Mouse (Mus musculus) right cerebral cortex, adult 18-20 months (tissue): ENCODE data around the gene Gm17655.
"Not testable (repeated sequence)": the region's sequence is repeated elsewhere in the genome, so short reads cannot be mapped to it uniquely, and the experiment has no call there.

Source experiments
- DNase-seq: peaks from one replicate; pipeline ENCODE4 v3.0.0; 2022; ENCODE audit warnings: mixed read lengths

The Gm17655 gene

DNA sequence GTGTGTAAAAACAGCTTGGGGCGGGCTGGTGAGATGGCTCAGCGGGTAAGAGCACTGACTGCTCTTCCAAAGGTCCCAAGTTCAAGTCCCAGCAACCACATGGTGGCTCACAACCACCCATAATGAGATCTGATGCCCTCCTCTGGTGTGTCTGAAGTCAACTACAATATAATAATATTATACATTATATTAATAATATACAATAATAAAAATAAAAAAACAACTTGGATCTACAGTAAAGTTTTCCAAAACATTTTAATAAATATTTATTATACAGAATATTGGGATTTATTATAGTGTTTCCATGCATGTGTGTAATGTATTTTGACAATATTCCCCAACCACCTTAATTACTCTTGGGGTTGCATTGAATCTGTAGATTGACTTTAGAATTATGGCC is at the start of gene Gm17655:
Gene Gm17655 (minus strand): TSS at position 101 of the 400 bp plus-strand sequence.
- DNase-seq: not testable (repeated sequence)

DNA sequence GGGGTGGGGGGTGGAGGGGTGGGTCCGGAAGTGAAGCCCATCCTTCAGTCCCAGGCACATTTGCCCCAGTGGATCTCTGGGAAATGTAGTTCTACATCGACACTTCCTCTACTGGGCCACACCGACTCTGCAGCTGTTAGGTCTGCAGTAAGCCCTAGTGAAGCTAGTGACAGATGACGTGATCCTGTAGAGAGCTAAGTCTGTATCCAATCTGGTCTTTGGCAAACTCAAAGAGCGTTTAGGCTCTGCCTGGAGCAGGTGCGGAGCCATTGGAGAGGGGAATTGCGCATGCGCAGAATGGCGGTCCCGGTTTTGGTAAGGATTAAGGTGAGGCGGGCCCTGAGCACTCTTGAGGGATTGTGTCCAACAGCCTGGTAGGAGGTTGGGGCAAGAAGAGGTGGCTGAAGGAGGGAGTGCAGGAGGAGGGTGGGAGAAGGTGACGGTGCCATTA is 37.7 kb upstream of the Gm17655 start, which contains the start of gene Zfp605:
Gene Zfp605 (plus strand): TSS at position 102 of the 451 bp plus-strand sequence.
- peak; percentile 93 for DNase-seq

DNA sequence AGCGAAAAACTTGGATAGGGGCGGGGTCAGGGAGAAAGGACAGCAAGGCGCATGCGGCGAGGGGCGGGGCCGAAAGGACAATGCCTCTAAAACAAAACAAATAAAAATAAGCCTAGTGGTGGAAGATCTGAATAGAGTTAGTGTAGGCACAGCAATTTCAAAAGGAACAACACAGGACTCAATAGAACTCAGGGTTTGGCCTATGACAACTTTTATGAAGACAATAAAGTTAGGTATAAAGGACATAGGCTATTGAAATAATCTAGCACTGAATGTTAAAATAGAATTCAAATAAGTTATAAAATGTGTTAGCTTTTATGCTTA is 36.0 kb upstream of the Gm17655 start:
- no peak for DNase-seq

DNA sequence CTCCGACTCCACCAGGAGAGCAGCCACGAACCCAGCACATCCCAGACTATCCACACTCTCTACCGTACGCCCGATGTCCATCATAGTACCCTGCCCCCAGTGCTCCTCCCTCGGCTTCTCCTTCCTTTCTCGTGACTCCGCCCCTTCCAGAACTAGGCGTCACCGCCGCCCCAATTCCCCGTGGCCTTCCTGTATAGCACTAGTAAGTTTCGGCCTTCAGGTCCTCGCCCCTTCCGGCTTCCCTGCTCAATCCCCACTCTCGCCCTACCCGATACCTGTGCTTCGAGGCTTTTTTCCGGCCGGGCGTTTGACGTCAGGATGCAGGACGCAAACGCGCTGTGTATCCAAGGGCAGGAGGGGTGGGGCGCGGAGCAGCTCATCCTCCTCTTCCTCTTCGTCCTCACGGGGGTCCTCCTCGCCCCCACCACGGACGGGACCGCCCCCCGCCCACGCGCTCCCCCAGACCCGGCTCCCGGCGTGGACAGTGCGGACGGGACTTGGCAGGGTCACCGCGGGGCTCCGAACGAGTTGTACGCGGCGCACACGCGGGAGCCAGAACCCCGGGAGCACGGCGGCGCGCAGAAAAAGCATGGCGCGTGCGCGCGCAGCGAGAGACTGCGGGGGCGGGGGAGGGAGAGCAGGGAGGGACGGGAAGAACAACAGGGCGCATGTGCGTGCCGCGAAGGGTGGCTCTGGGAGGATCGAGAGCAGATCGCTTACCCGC is 35.4 kb upstream of the Gm17655 start, which contains the start of gene Gtpbp6:
Gene Gtpbp6 (minus strand): TSS at position 617 of the 724 bp plus-strand sequence.
- peak; percentile 97 for DNase-seq

DNA sequence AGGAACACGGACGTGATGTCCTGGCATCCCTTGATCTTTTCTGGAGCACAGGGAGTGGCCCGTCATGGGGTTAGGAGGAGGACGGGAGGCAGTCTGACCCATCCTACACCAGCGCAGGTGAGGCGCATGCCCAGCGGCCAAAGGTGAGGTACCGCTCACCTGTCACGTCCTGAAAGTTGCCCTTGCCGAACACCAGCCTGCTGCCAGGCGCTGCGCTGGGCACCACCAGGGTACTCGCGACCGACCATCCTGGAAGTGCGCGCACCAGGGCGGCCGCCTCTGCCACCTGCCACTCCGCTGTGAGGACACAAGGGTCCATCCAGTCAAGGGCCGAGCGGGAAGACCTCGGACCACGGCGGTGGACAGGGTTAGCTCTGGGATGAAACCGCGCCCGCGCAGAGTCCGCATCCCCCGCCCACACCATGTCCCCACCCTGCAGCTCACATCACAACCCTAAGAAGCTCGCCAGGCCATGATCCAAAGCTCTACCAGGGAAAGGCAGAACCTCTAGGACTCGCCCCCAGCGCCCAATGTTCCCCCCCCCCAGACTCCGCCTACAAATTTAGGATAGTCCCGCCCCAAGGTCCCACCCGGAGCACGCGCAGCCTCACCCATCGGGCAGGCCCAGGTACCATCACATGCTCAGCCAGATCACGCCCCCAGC is 34.7 kb upstream of the Gm17655 start:
- peak; percentile 29 for DNase-seq

DNA sequence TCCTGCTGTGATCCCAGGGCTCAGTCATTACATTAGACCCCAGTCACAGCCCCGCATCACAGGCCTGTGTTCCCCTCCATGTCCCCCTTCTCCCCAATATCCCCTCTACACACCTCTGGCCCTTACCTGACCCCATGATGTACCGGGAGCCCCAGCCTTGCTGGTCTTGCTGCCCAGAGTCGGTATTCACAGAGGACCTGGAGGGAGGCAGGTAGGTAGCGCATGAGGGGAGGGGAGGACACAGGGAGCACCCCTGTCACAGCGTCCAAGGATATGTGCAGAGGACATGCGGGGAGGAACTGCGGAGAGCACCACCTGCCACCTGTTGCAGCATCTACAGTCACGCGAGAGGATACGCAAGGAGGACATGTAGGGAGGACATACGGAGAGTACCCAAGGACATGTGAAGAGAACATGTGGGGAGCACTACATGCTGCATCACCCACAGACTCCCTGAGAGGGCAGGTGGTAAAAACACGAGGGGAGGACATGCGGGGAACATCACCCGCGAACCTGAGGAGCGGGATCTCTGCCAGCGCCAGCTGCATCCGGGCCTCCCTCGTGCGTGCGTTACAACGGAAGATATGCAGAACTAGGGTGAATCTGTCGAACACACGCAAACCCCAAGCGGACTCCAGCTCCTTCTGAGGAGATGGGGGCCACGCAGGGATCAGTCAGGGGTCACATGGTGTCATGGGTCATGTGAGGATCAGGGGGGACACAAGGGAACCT is 34.0 kb upstream of the Gm17655 start:
- DNase-seq: peak; percentile 21

DNA sequence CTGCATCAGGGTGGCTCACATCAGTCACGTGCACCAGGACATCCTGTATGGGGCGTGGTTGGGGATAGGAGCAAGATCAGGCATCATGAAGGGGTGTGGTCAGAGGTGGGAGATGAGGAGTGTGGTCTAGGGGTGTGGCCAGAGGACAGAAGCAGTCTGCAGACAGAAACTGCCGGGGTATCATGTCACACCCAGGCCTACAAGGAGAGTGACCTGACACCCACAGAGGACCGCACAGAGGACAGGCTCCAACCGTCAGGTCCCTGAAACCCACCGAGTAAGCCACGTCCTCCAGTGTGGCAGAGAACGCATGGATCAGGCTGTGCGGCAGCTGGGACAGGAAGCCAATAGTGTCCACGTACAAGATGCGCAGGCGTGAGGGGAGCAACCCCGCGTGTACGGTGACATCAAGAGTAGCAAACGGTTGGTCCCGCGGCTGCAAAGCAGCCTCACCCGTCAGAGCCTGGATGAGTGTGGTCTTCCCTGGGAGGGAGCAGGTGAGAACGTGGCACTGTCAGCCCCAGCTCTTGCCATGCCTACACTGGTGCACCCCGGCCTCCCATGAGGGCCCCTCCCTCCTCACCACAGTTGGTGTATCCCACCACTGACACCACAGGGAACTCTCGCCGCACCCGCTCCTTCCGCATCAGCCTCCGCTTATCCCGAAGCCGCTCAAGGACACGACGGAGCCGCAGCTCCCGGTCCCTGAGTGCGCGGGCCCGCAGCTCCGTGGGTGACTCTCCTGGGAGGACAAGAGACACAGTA is 32.5 kb upstream of the Gm17655 start:
- no peak for DNase-seq

DNA sequence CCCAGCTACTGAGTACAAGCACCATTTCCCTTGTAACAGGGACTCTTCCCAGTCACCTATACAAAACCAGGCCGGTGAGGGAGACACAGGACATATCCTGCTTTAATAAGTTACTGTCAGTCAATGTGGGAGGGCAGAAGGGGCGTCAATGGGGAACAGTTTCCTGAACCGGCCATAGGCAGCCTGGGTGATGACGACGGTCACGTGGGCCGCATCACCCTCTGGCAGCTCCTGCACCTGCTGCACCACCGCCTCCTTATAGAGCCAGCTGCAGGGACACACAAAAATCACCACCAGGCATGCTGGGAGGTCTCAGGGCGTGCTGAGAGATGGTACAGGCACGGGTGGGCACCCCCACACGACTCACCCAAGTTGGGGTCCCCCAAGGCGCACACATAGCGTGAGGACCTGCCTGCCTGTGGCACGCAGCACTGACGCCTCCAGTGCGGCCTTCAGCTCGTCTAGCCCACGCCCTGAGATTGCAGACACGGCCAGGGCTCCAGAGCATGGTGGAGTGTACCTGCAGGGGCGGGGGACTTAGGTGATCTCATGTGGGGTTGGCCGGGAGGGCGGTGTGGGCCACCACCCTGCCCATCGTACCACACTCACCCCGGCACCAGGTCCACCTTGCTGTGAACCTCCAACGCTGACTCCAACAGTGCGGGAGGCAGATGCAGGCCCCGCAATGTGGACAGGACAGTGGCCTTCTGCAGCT is 31.7 kb upstream of the Gm17655 start:
- no peak for DNase-seq

DNA sequence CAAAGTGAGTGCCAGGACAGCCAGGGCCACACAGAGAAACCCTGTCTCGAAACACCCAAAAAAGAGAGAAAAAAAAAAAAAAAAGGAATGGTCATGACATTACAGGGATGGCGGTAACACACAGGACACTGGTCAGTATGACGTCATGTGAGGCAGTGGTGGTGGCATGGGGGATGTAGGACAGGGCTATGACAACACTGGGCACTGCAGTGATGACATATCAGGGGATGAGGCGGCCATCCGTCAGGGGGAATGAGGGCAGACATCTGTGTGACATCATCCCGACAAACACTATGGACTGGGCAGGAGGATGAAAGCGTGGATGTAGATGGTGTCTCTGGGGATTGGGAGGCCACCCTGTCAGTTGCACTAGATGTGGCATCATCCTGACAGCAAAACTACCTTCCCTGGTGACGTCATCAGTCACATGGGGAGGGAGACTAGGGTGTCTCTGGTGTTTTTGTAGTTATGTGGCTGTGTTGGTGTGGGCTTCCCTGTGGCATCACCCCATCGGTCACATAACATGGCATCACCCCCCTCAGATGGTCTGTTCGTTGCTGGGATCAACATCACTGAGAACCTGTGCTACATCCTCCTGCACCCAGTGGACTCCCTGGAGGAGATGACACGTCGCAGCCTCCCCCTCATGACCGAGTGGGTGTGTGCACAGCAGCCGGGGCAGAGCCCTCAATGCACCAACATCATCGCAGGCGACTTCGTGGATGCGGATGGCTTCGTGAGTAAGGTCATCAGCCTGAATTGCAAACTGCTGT is 30.7 kb upstream of the Gm17655 start:
- peak; percentile 35 for DNase-seq

DNA sequence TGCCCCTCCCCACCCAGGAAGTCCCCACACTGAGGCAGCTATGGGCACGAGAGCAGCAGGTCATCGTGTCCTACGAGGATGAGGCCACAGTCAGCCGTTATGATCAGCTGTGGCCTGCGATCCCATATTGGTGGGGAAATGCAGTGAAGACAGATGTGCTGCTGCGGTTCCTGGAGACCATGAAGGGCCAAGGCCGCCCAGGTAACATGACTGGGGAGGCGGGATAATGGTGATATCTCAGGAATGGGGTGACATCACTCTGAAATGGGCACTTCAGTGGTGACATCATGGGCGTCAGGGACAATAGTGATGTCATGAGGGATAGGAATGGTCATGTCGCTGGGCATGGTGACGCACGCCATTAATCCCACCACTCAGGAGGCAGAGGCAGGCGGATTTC is 30.1 kb upstream of the Gm17655 start:
- DNase-seq: no peak

DNA sequence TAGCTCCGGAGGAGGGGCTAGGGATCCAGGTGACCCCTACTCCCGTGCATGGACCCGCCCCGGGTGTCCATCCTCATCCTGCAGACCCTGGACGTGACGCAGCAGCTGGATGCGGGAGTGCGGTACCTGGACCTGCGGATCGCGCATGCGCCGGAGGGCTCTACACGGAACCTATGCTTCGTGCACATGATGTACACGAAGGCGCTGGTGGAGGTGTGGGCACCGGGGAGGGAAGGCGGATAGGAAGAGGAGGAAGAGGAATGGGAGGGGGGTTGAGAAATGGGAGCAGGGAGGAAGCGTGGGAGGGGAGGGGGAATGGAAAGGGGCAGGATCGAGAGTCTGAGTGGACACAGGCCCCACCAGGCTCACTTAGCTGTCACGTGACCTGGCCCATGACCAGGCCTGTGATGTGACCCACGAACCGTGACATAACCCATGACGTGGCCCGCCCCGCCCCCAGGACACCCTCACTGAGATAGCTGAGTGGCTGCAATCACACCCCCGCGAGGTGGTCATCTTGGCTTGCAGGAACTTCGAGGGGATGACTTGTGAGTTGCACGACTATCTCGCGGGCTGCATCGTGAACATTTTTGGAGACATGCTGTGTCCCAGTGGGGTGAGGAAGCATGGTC is 29.5 kb upstream of the Gm17655 start:
- DNase-seq: peak; percentile 83

DNA sequence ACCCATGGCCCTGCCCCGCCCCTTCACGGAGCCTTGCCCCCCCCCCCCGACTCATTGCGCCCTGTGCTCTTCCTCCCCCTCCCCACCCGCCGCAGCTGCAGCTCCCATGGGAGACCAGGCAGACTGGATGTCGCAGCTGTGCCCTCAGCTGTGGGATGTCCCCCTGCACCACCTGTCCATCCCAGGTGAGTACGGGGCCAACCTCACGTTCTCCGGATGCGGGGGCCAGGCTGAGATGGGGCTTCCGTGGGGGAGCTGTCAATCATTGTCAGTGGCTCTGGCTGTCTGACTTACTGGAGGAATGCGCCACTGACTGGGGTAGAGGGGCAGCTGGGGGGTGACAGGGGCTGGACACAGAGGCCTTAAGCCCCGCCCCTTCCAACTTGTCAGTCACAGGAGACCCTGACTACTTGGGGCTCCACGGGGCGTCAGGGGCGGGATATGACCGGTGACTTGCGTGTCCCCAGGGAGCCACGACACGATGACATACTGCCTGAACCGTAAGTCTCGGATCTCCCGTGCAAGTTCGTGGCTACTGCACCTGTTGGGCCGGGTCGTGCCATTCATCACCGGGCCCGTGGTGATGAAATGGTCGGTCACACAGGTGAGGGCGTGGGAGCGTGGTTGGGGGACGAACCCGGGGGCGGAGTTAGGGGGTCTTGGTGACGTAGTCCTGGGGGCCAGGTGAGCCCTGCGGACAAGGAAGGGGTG is 28.8 kb upstream of the Gm17655 start:
- peak; percentile 28 for DNase-seq

DNA sequence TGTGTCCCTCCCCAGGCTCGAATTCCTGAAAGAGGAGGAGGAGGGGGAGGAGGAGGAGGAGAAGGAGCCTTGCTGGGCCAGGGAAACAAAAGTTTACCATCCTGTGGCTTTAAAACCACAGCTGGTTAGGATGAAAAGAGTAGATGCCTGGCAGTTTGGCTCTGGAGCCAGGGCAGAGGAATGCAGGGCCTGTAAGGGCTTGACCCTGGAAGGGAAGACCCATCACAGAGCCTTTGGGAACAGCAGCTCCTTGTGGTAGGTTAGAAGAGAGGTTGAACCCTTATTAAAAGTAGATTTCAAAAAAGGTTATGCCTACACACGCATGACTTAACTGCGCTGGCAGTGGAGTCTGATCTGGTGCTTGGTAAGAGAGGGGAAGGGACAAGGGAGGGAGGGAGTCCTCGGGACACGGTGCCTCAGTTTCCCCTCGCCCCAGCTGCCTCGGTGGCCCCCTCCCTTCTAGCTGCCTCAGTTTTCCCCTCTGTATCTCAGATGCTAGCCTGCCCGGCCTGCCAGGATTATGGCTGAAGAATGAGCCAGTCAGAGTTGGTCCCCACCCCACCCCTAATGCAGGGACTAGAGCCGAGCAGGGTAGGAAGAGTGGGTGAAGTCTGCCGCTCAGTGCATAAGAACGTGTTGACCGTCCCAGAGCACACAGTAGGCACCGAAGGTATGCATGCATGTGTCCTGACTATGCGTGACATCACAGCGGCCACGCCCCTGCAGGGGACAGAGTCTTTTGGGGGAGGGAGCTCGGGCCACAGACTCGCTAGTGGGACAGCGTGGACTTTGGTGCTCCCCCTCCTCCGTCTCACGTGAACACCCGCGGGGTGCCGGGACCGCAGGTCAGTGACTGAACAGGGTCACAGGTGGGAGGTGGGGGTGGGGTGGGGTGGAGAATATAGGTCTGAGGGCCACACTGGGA is 27.6 kb upstream of the Gm17655 start, which contains the start of gene Plcxd1:
Gene Plcxd1 (plus strand): TSS at position 314 of the 925 bp plus-strand sequence.
- DNase-seq: no peak

DNA sequence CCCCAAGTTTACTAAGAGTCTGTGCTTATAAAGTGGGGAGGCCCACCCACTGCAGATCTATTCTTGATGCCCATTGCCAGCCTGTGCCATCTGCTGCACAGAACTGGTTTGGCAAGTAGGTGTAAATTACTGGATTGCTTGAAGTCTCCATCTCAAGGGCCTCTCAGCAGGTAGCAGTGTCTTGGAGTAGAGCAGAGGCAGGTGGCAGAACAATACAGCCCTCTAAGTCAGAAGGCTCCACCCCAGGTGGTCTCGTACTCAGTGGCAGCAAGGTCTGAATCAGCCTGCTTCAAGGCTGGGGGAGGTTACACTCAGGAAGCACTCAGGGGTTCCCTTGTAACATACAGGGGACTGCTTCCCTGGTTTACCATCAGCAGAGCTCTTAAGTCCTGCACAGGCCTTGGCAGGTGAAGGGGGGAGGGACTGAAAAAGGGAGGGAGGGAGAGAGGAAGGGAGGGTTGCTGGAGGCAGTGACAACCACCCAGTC is 26.7 kb upstream of the Gm17655 start:
- peak; percentile 51 for DNase-seq

DNA sequence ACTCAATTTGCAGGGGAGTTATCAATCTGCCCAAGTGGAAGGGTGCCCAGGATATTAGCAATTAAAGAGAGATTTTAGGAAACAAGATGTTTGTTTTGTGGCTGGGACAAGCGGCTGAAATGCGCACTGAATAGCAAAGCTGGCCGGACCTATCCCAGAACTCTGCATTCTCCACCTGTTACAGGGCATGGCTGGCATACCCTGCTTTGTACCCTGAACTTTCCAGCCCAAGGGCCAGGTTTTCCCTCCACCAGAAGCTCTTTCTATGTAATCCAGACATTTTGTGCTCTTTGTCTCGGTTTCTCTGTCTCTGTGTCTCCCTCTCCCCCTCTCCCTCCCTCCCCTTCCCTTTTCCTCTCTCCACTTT is 22.5 kb upstream of the Gm17655 start:
- DNase-seq: no peak

DNA sequence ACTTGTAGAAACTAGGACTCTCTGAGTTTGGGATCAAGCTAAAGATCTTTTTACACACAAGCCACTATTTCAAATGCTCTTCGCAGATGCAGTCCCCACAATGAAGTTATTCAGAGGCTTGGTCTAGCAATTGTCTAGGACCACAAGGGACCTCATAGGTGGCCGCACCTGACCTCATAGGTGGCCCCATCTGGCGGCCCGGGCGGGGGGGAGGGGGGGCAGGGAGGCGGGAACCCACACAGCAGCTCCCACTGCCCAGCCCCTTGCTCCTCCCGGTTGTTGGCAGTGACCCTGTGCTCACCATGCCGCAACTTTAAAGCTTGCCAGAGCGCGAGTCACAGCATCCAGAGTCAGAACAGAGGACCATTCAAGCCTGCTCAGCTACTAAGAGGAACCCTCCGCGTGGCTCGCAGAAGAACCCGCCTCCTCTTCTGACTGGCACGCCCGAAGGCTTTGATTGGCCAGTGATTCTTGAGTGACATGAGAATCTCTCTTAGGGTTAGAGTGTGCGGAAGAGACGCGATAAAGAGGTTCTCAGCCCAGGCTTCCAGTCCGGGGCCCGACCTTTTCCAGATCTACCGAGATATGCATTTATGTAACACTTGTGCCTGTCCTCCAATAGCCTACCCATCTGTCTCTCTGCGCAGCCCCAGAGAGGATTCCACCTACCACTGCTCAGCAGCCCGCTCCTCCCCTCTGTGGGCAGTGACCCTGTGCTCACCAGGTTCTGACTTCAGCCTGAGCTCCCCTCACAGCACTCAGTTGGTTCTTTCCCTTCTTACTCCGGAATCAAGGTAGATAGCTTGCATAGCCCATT is 21.9 kb upstream of the Gm17655 start, which contains the start of gene Gm35315:
Gene Gm35315 (minus strand): TSS at position 391 of the 817 bp plus-strand sequence.
- peak; percentile 92 for DNase-seq

DNA sequence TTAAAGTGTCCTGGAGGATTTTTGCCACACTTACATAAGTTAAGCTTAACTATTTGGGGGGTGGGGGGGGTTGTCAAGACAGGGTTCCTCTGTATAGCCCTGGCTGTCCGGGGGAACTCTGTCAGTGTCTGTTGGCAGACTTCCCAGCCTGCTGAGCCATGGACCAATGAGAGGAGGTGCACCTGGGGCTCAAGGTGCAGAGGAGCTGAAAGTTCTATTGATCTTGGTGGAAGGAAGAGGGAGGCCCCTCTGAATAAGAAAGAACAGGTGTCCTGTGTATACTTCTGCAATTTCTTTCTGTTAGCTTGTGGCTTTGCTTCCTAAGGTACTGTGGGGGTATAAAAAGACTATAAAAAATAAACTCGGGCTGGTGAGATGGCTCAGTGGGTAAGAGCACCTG is 19.2 kb upstream of the Gm17655 start:
- DNase-seq: no peak
